Mouse (Mus musculus) liver, embryonic 14.5 days (tissue): ENCODE data around the gene Phyhipl. TPM values are rescaled to one million over a fixed set of nuclear protein-coding genes. Genes with fewer than 3 reads are reported as not detected.

Experiments
- ATAC-seq: fragments of 200-750 bp; cut with Nextera tagmentation; 2 replicates; pipeline ENCODE4 v1.8.0; 2017; ENCODE audit warnings: moderate number of reproducible peaks, mild to moderate bottlenecking, moderate library complexity; ENCODE audit not compliant: insufficient read depth
- DNase-seq, 3 experiments: peaks; one replicate each; pipeline ENCODE4 v3.0.0-alpha.2; 2012 to 2013; ENCODE audit warnings: low read depth in 3 of 3, low spot score in 3 of 3
- H3K27ac ChIP-seq: fragments of 300-500 bp; sonication (generic); 2 replicates; pipeline ENCODE4 v1.5.1; 2014; ENCODE audit warnings: moderate library complexity, mild to moderate bottlenecking, control low read depth, inconsistent platforms
- H3K27me3 ChIP-seq: fragments of 300-500 bp; sonication (generic); 2 replicates; pipeline ENCODE4 v1.6.1; 2014; ENCODE audit warnings: mild to moderate bottlenecking, low read length, moderate library complexity; ENCODE audit not compliant: control insufficient read depth, insufficient read depth
- H3K36me3 ChIP-seq: fragments of 300-500 bp; sonication (generic); replicated peaks from 2 replicates; pipeline ENCODE4 v1.6.1; 2014; ENCODE audit warnings: low read depth; ENCODE audit not compliant: control insufficient read depth, insufficient read depth
- H3K4me1 ChIP-seq, 2 experiments: fragments of 200-500 bp in 1 of 2; fragments of 300-500 bp in 1 of 2; sonication (generic) in 1 of 2; replicated peaks; 2 replicates each; pipeline ENCODE4 v1.6.1; 2012 to 2014; ENCODE audit warnings: antibody characterized with exemption in 1 of 2, inconsistent platforms in 1 of 2, low read length in 1 of 2; ENCODE audit not compliant: control insufficient read depth in 2 of 2, insufficient read depth in 2 of 2
- H3K4me2 ChIP-seq: fragments of 300-500 bp; sonication (generic); 2 replicates; pipeline ENCODE4 v1.6.1; 2014; ENCODE audit warnings: low read depth, mild to moderate bottlenecking, control low read depth, moderate library complexity
- H3K4me3 ChIP-seq, 2 experiments: fragments of 200-500 bp in 1 of 2; fragments of 300-500 bp in 1 of 2; sonication (generic) in 1 of 2; 2 replicates each; pipeline ENCODE4 v1.5.1; 2012 to 2014; ENCODE audit warnings: low read depth in 2 of 2, low read length in 2 of 2, mild to moderate bottlenecking in 2 of 2, control low read depth in 1 of 2, inconsistent platforms in 1 of 2, moderate library complexity in 1 of 2; ENCODE audit not compliant: insufficient read depth in 1 of 2
- H3K9ac ChIP-seq: fragments of 300-500 bp; sonication (generic); replicated peaks from 2 replicates; pipeline ENCODE4 v1.6.1; 2014; ENCODE audit warnings: mild to moderate bottlenecking, control low read depth, moderate library complexity
- H3K9me3 ChIP-seq: fragments of 300-500 bp; sonication (generic); 2 replicates; pipeline ENCODE4 v1.6.1; 2016; ENCODE audit warnings: low read length, mixed read lengths; ENCODE audit not compliant: control insufficient read depth
- CTCF ChIP-seq: IDR thresholded peaks from 2 replicates; pipeline ENCODE4 v1.5.1; 2016; ENCODE audit warnings: antibody characterized with exemption, low read depth, control low read depth
- EP300 ChIP-seq: IDR thresholded peaks from 2 replicates; pipeline ENCODE4 v1.6.1; 2016; ENCODE audit warnings: antibody characterized with exemption, low read depth
- WGBS: fragments of 180-500 bp; shearing (Covaris S2); extraction: QIAGEN DNeasy Blood & Tissue Kit; methylation state at CpG from one replicate; pipeline ENCODE4 v1.1.7; 2014; ENCODE audit not compliant: insufficient replicate concordance; 5-methylcytosine and 5-hydroxymethylcytosine counted together
- polyA plus RNA-seq, 2 experiments: library from polyadenylated mRNA; depleted of rRNA in 1 of 2; stranded (reverse) in 1 of 2; unstranded in 1 of 2; fragments of >200 nt; fragmentation: Nextera tagmentation in 1 of 2; extraction: Ambion mirVana in 1 of 2; gene quantifications; 2 replicates each; pipeline versions ENCODE4 v1.2.1 to v1.2.3; 2012 to 2014

Gene Phyhipl
- polyA plus RNA-seq (2012; rRNA removed) (0.01 and 0.08 TPM in 2 replicates), polyA plus RNA-seq (2014; fragmentation: Nextera tagmentation; extraction: Ambion mirVana) (0.08 TPM in 1 of 2 replicates, not detected in the other)

GRCm38 (mm10) chr10:70655828-70656227 lies at the start of gene Phyhipl:
Gene Phyhipl, minus strand, starts transcription at chr10:70655965.
- Histone ChIP-seq H3K27me3 (no peaks in the 10 kb centered on the region), H3K9ac (no peak within 1 kb of the TSS), H3K27ac (no peak within 1 kb of the TSS), H3K36me3 (no peaks in the 10 kb centered on the region), H3K4me3 (no peak within 1 kb of the TSS), H3K4me2 (no peak within 1 kb of the TSS), H3K4me1 (no peaks in the 10 kb centered on the region), H3K9me3 (no peaks in the 10 kb centered on the region)
- DNase-seq: no peak
- no peak for TF ChIP-seq EP300
- no peak for TF ChIP-seq CTCF
- 57% methylated on average over 7 of the region's 7 CpGs for WGBS
- no peak for ATAC-seq

- no peak overlapping the region for H3K9ac ChIP-seq
- H3K27ac ChIP-seq: no peak overlapping the region
- H3K36me3 ChIP-seq: no peaks in the 10 kb centered on the region
- TF ChIP-seq EP300: no peak
- TF ChIP-seq CTCF: no peak
- no peaks in the 10 kb centered on the region for H3K9me3 ChIP-seq
- ATAC-seq (no peak), DNase-seq (no peak)
- WGBS: 39% methylated on average over 6 of the region's 6 CpGs
- H3K4me1 ChIP-seq: no peaks in the 10 kb centered on the region
- H3K27me3 ChIP-seq: no peaks in the 10 kb centered on the region
- no peak overlapping the region for H3K4me3 ChIP-seq
- H3K4me2 ChIP-seq: no peak overlapping the region
Measured at GRCm38 (mm10) chr10:70703211-70703610, 47.4 kb upstream of the Phyhipl start.

DNA sequence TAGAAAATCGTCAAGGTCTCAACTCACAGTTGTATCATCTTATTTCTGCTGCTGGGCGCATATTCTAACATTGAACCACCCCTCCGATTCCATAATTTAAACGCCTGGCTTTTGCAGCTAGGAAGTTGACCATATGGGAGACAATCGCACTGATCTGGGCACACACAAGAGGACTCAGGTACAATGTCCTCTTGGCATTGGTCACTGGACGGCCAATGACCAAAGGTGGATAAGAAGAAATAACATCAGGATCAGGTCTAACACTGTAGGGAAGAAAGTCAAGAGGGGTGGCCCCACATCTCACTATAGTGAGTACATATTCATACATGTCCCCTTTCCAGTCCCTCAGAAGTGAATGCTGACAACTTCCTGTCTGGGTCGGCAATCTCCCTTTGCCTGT lies 43.8 kb upstream of the Phyhipl start:
- Histone ChIP-seq H3K36me3 (no peaks in the 10 kb centered on the region), H3K4me3 (no peak overlapping the region), H3K27ac (no peak overlapping the region), H3K4me2 (no peak overlapping the region), H3K9me3 (no peaks in the 10 kb centered on the region; the same call in 1 of the 2 replicates), H3K4me1 (no peaks in the 10 kb centered on the region), H3K27me3 (no peaks in the 10 kb centered on the region), H3K9ac (no peak overlapping the region)
- 61% methylated on average over 7 of the region's 7 CpGs for WGBS
- ATAC-seq: no peak
- no peak for TF ChIP-seq CTCF
- TF ChIP-seq EP300: no peak
- DNase-seq: no peak

DNA sequence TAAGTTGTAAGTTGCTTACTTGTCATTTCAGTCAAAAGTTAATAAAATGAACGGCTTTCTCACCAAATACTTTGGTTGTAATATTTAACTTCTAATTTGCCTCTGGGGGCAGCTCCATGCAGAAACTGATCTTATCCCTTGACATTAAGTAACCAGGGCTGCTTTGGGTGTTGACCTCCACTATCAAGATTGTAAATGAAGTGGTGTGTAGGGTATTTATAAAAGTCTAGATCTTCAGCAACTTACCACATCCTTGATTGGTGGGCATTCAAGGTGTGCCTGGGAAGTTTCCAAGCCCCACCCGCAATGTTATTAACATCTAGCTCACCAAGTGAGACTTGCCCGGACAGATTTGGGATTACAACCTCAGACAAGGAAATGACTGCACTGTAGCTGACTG lies 42.2 kb upstream of the Phyhipl start:
- no peaks in the 10 kb centered on the region for H3K27me3 ChIP-seq
- TF ChIP-seq CTCF: no peak
- TF ChIP-seq EP300: no peak
- H3K9me3 ChIP-seq: no peaks in the 10 kb centered on the region; the same call in 1 of the 2 replicates
- DNase-seq (no peak), ATAC-seq (no peak)
- no peak overlapping the region for H3K4me3 ChIP-seq
- H3K4me1 ChIP-seq: no peaks in the 10 kb centered on the region
- H3K27ac ChIP-seq: no peak overlapping the region
- H3K4me2 ChIP-seq: no peak overlapping the region
- no peak overlapping the region for H3K9ac ChIP-seq
- no peaks in the 10 kb centered on the region for H3K36me3 ChIP-seq
- WGBS: 59% methylated on average over 3 of the region's 3 CpGs

GRCm38 (mm10) chr10:70696748-70697585 lies 41.2 kb upstream of the Phyhipl start:
- ATAC-seq (no peak), DNase-seq (no peak)
- no peak overlapping the region for H3K4me2 ChIP-seq
- no peaks in the 10 kb centered on the region for H3K27me3 ChIP-seq
- TF ChIP-seq EP300 (no peak), CTCF (no peak)
- H3K9ac ChIP-seq: no peak overlapping the region
- no peaks in the 10 kb centered on the region; the same call in 1 of the 2 replicates for H3K9me3 ChIP-seq
- no peak overlapping the region for H3K27ac ChIP-seq
- no peaks in the 10 kb centered on the region for H3K36me3 ChIP-seq
- no peak overlapping the region for H3K4me3 ChIP-seq
- H3K4me1 ChIP-seq: no peaks in the 10 kb centered on the region
- 69% methylated on average over 29 of the region's 29 CpGs for WGBS
